Mouse (Mus musculus) MEL (cell line): ENCODE measurements around the gene Serpinb6b. TPM values are rescaled to one million over a fixed set of nuclear protein-coding genes. Genes with fewer than 3 reads are reported as not detected.

Source experiments
- DNase-seq: peaks from one replicate; pipeline ENCODE4 v3.0.0; 2011; ENCODE audit warnings: low read depth, low spot score
- H3K27ac ChIP-seq: 2 replicates; pipeline ENCODE4 v1.5.1; 2012; ENCODE audit warnings: low read depth, mild to moderate bottlenecking, control low read depth, low read length, moderate library complexity; ENCODE audit not compliant: control insufficient read depth
- H3K27me3 ChIP-seq, 2 experiments: fragments of 150-350 bp in 1 of 2; sonication (generic) in 1 of 2; 2 replicates each; pipeline ENCODE4 v1.6.1; 2012; ENCODE audit warnings: low read length in 2 of 2, mild to moderate bottlenecking in 2 of 2, improper control_type of control experiment in 1 of 2, moderate library complexity in 1 of 2; ENCODE audit not compliant: insufficient read depth in 2 of 2, control insufficient read depth in 1 of 2
- H3K36me3 ChIP-seq, 2 experiments: 2 replicates each; pipeline ENCODE4 v1.6.1; 2012 to 2014; ENCODE audit warnings: low read length in 2 of 2, improper control_type of control experiment in 1 of 2, inconsistent platforms in 1 of 2, mild to moderate bottlenecking in 1 of 2; ENCODE audit not compliant: insufficient read depth in 2 of 2, control insufficient read depth in 1 of 2
- H3K4me1 ChIP-seq, 2 experiments: fragments of 150-350 bp in 1 of 2; sonication (generic) in 1 of 2; 2 replicates each; pipeline ENCODE4 v1.6.1; 2012; ENCODE audit warnings: low read length in 2 of 2, improper control_type of control experiment in 1 of 2, mild to moderate bottlenecking in 1 of 2; ENCODE audit not compliant: insufficient read depth in 2 of 2, control insufficient read depth in 1 of 2
- H3K4me3 ChIP-seq, 2 experiments: fragments of 150-350 bp in 1 of 2; sonication (generic) in 1 of 2; 2 replicates each; pipeline ENCODE4 v1.5.1; 2012; ENCODE audit warnings: low read depth in 2 of 2, low read length in 2 of 2, mild to moderate bottlenecking in 2 of 2, moderate library complexity in 2 of 2, control low read depth in 1 of 2, improper control_type of control experiment in 1 of 2; ENCODE audit not compliant: control insufficient read depth in 1 of 2, insufficient read depth in 1 of 2
- H3K79me2 ChIP-seq: 2 replicates; pipeline ENCODE4 v1.6.1; 2012; ENCODE audit warnings: mild to moderate bottlenecking, low read length, moderate library complexity; ENCODE audit not compliant: control insufficient read depth, poor library complexity, insufficient read depth
- H3K9ac ChIP-seq: 2 replicates; pipeline ENCODE4 v1.6.1; 2012; ENCODE audit warnings: low read depth, mild to moderate bottlenecking, control low read depth, low read length, moderate library complexity; ENCODE audit not compliant: control insufficient read depth, poor library complexity, severe bottlenecking
- H3K9me3 ChIP-seq: fragments of 150-350 bp; sonication (generic); replicated peaks from 2 replicates; pipeline ENCODE4 v1.6.1; 2012; ENCODE audit warnings: mild to moderate bottlenecking, low read length, improper control_type of control experiment, moderate library complexity; ENCODE audit not compliant: insufficient read depth
- BHLHE40 ChIP-seq: IDR thresholded peaks from 2 replicates; pipeline ENCODE4 v1.6.1; 2012; ENCODE audit warnings: low read depth, mild to moderate bottlenecking, inconsistent platforms, low read length, improper control_type of control experiment, borderline replicate concordance
- CHD1 ChIP-seq: IDR thresholded peaks from 2 replicates; pipeline ENCODE4 v1.6.1; 2012; ENCODE audit warnings: low read depth, mild to moderate bottlenecking, inconsistent platforms, low read length, improper control_type of control experiment
- E2F4 ChIP-seq: IDR thresholded peaks from 2 replicates; pipeline ENCODE4 v1.6.1; 2011; ENCODE audit warnings: low read depth, low read length, improper control_type of control experiment, borderline replicate concordance
- ELF1 ChIP-seq: IDR thresholded peaks from 2 replicates; pipeline ENCODE4 v1.6.1; 2014; ENCODE audit warnings: low read depth, mild to moderate bottlenecking, inconsistent platforms, low read length, improper control_type of control experiment, moderate library complexity
- EP300 ChIP-seq, 2 experiments: IDR thresholded peaks; 2 replicates each; pipeline ENCODE4 v1.6.1; 2011; ENCODE audit warnings: improper control_type of control experiment in 2 of 2, low read length in 2 of 2, low read depth in 1 of 2, mild to moderate bottlenecking in 1 of 2
- ETS1 ChIP-seq: IDR thresholded peaks from 2 replicates; pipeline ENCODE4 v1.6.1; 2012; ENCODE audit warnings: low read depth, mild to moderate bottlenecking, inconsistent platforms, low read length, improper control_type of control experiment, moderate library complexity
- GABPA ChIP-seq: IDR thresholded peaks from 2 replicates; pipeline ENCODE4 v1.6.1; 2012; ENCODE audit warnings: low read depth, mild to moderate bottlenecking, inconsistent platforms, low read length, improper control_type of control experiment, moderate library complexity
- GATA1 ChIP-seq: IDR thresholded peaks from 2 replicates; pipeline ENCODE4 v1.6.1; 2011; ENCODE audit warnings: low read depth, low read length, improper control_type of control experiment
- MAFK ChIP-seq: IDR thresholded peaks from 2 replicates; pipeline ENCODE4 v1.6.1; 2011; ENCODE audit warnings: low read depth, mild to moderate bottlenecking, low read length, improper control_type of control experiment, borderline replicate concordance
- MAX ChIP-seq: IDR thresholded peaks from 2 replicates; pipeline ENCODE4 v1.6.1; 2011; ENCODE audit warnings: low read length, improper control_type of control experiment
- MAZ ChIP-seq: IDR thresholded peaks from 2 replicates; pipeline ENCODE4 v1.6.1; 2012; ENCODE audit warnings: low read depth, mild to moderate bottlenecking, inconsistent platforms, low read length, improper control_type of control experiment
- MEF2A ChIP-seq: IDR thresholded peaks from 2 replicates; pipeline ENCODE4 v1.6.1; 2014; ENCODE audit warnings: low read depth, mild to moderate bottlenecking, inconsistent platforms, low read length, improper control_type of control experiment; ENCODE audit not compliant: poor library complexity, insufficient replicate concordance, severe bottlenecking; ENCODE audit errors: extremely low read depth
- MXI1 ChIP-seq: IDR thresholded peaks from 2 replicates; pipeline ENCODE4 v1.6.1; 2011; ENCODE audit warnings: mild to moderate bottlenecking, low read depth, low read length, improper control_type of control experiment
- MYB ChIP-seq: IDR thresholded peaks from 2 replicates; pipeline ENCODE4 v1.6.1; 2011; ENCODE audit warnings: mild to moderate bottlenecking, low read depth, low read length, improper control_type of control experiment
- NELFE ChIP-seq: IDR thresholded peaks from 2 replicates; pipeline ENCODE4 v1.6.1; 2011; ENCODE audit warnings: low read depth, low read length, improper control_type of control experiment
- POLR2A ChIP-seq, 2 experiments: IDR thresholded peaks; 2 replicates each; pipeline ENCODE4 v1.6.1; 2011 to 2012; ENCODE audit warnings: low read length in 2 of 2, mild to moderate bottlenecking in 2 of 2, control low read depth in 1 of 2, improper control_type of control experiment in 1 of 2, low read depth in 1 of 2, moderate library complexity in 1 of 2; ENCODE audit not compliant: control insufficient read depth in 1 of 2, insufficient read depth in 1 of 2, poor library complexity in 1 of 2
- POLR2AphosphoS5 ChIP-seq: IDR thresholded peaks from 2 replicates; pipeline ENCODE4 v1.6.1; 2012; ENCODE audit warnings: low read depth, borderline replicate concordance, mild to moderate bottlenecking, inconsistent platforms, low read length, moderate library complexity, mixed read lengths
- RAD21 ChIP-seq: IDR thresholded peaks from 2 replicates; pipeline ENCODE4 v1.6.1; 2011; ENCODE audit warnings: mild to moderate bottlenecking, low read depth, low read length, improper control_type of control experiment
- SIN3A ChIP-seq: IDR thresholded peaks from 2 replicates; pipeline ENCODE4 v1.6.1; 2012; ENCODE audit warnings: low read length, improper control_type of control experiment, inconsistent platforms
- SMC3 ChIP-seq: IDR thresholded peaks from 2 replicates; pipeline ENCODE4 v1.6.1; 2011; ENCODE audit warnings: low read depth, low read length, improper control_type of control experiment
- TAL1 ChIP-seq: IDR thresholded peaks from 2 replicates; pipeline ENCODE4 v1.6.1; 2012; ENCODE audit warnings: mild to moderate bottlenecking, inconsistent platforms, low read length, moderate library complexity, mixed read lengths
- TCF12 ChIP-seq: IDR thresholded peaks from 2 replicates; pipeline ENCODE4 v1.6.1; 2014; ENCODE audit warnings: low read depth, mild to moderate bottlenecking, inconsistent platforms, low read length, improper control_type of control experiment, moderate library complexity
- UBTF ChIP-seq: IDR thresholded peaks from 2 replicates; pipeline ENCODE4 v1.6.1; 2012; ENCODE audit warnings: low read depth, mild to moderate bottlenecking, inconsistent platforms, low read length, improper control_type of control experiment, moderate library complexity, borderline replicate concordance; ENCODE audit not compliant: insufficient read depth
- USF1 ChIP-seq: IDR thresholded peaks from 2 replicates; pipeline ENCODE4 v1.6.1; 2014; ENCODE audit warnings: low read depth, mild to moderate bottlenecking, inconsistent platforms, low read length, improper control_type of control experiment, moderate library complexity
- USF2 ChIP-seq, 2 experiments: IDR thresholded peaks; 2 replicates each; pipeline ENCODE4 v1.6.1; 2011 to 2012; ENCODE audit warnings: improper control_type of control experiment in 2 of 2, low read length in 2 of 2, borderline replicate concordance in 1 of 2, inconsistent platforms in 1 of 2, low read depth in 1 of 2, mild to moderate bottlenecking in 1 of 2; ENCODE audit not compliant: insufficient read depth in 1 of 2
- ZKSCAN1 ChIP-seq: IDR thresholded peaks from 2 replicates; pipeline ENCODE4 v1.6.1; 2012; ENCODE audit warnings: low read depth, mild to moderate bottlenecking, inconsistent platforms, low read length, improper control_type of control experiment, moderate library complexity
- ZMIZ1 ChIP-seq: IDR thresholded peaks from 2 replicates; pipeline ENCODE4 v1.6.1; 2012; ENCODE audit warnings: low read depth, mild to moderate bottlenecking, inconsistent platforms, low read length, improper control_type of control experiment, moderate library complexity
- ZNF384 ChIP-seq: IDR thresholded peaks from 2 replicates; pipeline ENCODE4 v1.6.1; 2012; ENCODE audit warnings: low read depth, mild to moderate bottlenecking, inconsistent platforms, low read length, improper control_type of control experiment
- polyA plus RNA-seq, 2 experiments: library from polyadenylated mRNA; stranded (reverse) in 1 of 2; unstranded in 1 of 2; fragments of >175 nt in 1 of 2; fragments of >200 nt in 1 of 2; gene quantifications; 2 replicates each; pipeline versions ENCODE4 v1.2.1 to v1.2.4; 2012; ENCODE audit warnings: low replicate concordance in 2 of 2, low read depth in 1 of 2; ENCODE audit not compliant: insufficient read length in 2 of 2, insufficient read depth in 1 of 2, missing spikeins in 1 of 2
- total RNA-seq: library from RNA; depleted of rRNA; stranded (reverse); fragments of 300-350 nt; gene quantifications from 2 replicates; pipeline ENCODE4 v1.2.3, GENCODE M21; 2012

Serpinb6b gene
- total and polyA plus RNA-seq, 3 experiments: 0.27 to 1.2 TPM; not detected in 1

GRCm38 (mm10) chr13:32986256-32986655, 21.2 kb downstream of the Serpinb6b start:
- Histone ChIP-seq H3K36me3 (peaks cover 0 to 4% of the 10 kb centered on the region in 2 experiments; a peak in 2 of 4 replicates), H3K27ac (no peak overlapping the region)

GRCm38 (mm10) chr13:32993152-32993893, 28.3 kb downstream of the Serpinb6b start:
- Histone ChIP-seq H3K4me3 (peak overlapping the region; percentile 9 to 28), H3K9ac (peak overlapping the region; percentile 56), H3K9me3 (no peaks in the 10 kb centered on the region), H3K36me3 (peaks cover 0 to 13% of the 10 kb centered on the region in 2 experiments; a peak in 2 of 4 replicates), H3K27me3 (no peaks in the 10 kb centered on the region), H3K27ac (peak overlapping the region; percentile 100), H3K79me2 (no peaks in the 10 kb centered on the region), H3K4me1 (peaks cover 13 to 26% of the 10 kb centered on the region in 2 experiments)
- DNase-seq: peak; percentile 94
- TF ChIP-seq MYB: 0 out of 2 replicates have a peak, but pooled peaks have one; percentile 34
- TF ChIP-seq MAZ: peak; percentile 60; the same call in 1 of the 2 replicates
- TF ChIP-seq POLR2A (IDR thresholded peaks at IDR 0.05; ENCODE audit: control insufficient read depth in 1 of 2, insufficient read depth in 1 of 2, low read depth in 1 of 2, low read length in 2 of 2, poor library complexity in 1 of 2): peak in 1 of 2 experiments; percentile 63; a peak in 2 of 4 replicates
- TF ChIP-seq MEF2A: no peak
- peak; percentile 98 for TF ChIP-seq MXI1
- TF ChIP-seq GATA1: peak; percentile 69; the same call in 1 of the 2 replicates
- peak; percentile 70 for TF ChIP-seq TAL1
- TF ChIP-seq SMC3: no peak
- TF ChIP-seq USF2 (IDR thresholded peaks at IDR 0.05; ENCODE audit: borderline replicate concordance in 1 of 2, insufficient read depth in 1 of 2, low read depth in 1 of 2, low read length in 2 of 2): no peak
- 0 out of 2 replicates have a peak, but pooled peaks have one; percentile 55 for TF ChIP-seq E2F4
- TF ChIP-seq RAD21: no peak
- TF ChIP-seq UBTF: no peak
- 0 out of 2 replicates have a peak, but pooled peaks have one; percentile 55 for TF ChIP-seq CHD1
- TF ChIP-seq USF1: no peak
- TF ChIP-seq NELFE: peak; percentile 79
- no peak for TF ChIP-seq ZKSCAN1
- TF ChIP-seq SIN3A: peak; percentile 97
- TF ChIP-seq TCF12: peak; percentile 86
- peak; percentile 58; the same call in 1 of the 2 replicates for TF ChIP-seq ELF1
- no peak; the same call in 1 of the 2 replicates for TF ChIP-seq GABPA
- no peak for TF ChIP-seq POLR2AphosphoS5
- peak; percentile 48; the same call in 1 of the 2 replicates for TF ChIP-seq BHLHE40
- TF ChIP-seq MAFK: peak; percentile 48; the same call in 1 of the 2 replicates
- peak; percentile 94 for TF ChIP-seq MAX
- 0 out of 2 replicates have a peak, but pooled peaks have one; percentile 54 for TF ChIP-seq ZMIZ1

More at GRCm38 (mm10) chr13:32986256-32986655, 21.2 kb downstream of the Serpinb6b start:
- H3K9ac ChIP-seq: no peak overlapping the region
- H3K4me1 ChIP-seq: peaks cover 5 to 15% of the 10 kb centered on the region in 2 experiments
- H3K79me2 ChIP-seq: no peaks in the 10 kb centered on the region
- H3K9me3 ChIP-seq: no peaks in the 10 kb centered on the region
- no peak for DNase-seq
- TF ChIP-seq EP300 (IDR thresholded peaks at IDR 0.05; ENCODE audit: low read depth in 1 of 2, low read length in 2 of 2) (peak; percentile 84), MAFK (peak; percentile 53; the same call in 1 of the 2 replicates), ZNF384 (no peak), GATA1 (peak; percentile 81), CHD1 (no peak), ETS1 (peak; percentile 63), TAL1 (0 out of 2 replicates have a peak, but pooled peaks have one; percentile 8), MEF2A (peak; percentile 61; the same call in 1 of the 2 replicates), TCF12 (peak; percentile 91)
- H3K27me3 ChIP-seq: no peaks in the 10 kb centered on the region
- H3K4me3 ChIP-seq: no peak overlapping the region
